Mouse (Mus musculus): ENCODE measurements around the gene 2310022B05Rik.

The 2310022B05Rik gene

DNA sequence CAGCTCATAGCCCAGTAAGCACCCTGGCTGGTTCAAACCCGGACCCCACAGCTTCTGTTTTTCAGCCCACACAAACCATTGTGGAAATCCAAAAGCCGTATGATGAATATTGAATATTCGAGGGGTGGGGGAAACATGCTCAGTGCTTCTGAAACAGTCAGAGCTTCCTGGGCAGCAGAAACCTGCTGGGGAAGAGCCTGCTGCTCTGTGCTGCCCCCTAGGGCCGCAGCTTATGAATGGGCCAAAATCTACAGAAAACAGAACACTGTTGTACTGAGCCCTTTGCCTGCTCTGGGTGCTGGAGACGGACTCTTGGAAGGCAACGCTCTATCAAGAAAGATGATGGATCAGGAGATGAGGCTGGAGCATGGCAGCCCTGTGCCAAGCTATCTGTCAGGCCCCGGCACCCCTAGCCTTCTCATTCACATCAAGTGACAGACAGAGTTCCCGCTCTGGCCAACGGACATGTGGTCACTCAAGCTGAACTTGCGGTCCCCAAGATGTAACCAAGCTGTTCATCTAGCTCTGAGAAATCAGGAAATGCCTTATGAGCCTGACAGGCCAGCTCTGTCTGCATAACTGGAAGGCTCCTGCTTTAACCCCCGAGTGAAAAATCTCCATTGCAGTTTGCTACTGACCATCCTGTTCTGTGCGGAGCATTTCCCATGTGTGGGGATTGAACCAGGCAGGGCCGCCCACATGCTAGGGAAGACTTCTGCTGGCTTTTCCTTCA lies 54.8 kb downstream of the 2310022B05Rik start:
- DNase-seq (ENCODE audit: low spot score in 2 of 2): no peak

DNA sequence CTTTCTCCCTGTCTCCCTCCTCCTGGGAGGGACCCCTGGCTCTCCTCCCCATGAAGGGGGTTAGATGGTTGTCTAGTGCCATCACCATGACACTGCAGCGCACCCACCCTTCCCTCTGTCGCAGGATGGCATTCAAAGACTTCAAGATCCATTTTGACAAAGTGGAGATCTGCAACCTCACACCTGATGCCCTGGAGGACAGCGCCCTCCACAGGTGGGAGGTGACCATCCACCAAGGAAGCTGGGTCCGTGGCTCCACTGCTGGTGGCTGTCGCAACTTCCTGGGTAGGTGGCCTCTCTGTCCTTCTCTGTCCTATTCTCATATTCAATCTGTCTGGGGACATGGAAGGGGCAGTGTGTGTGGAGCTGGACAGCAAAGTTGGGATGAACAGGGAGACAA lies 59.1 kb downstream of the 2310022B05Rik start:
- DNase-seq (ENCODE audit: low spot score in 2 of 2): no peak

DNA sequence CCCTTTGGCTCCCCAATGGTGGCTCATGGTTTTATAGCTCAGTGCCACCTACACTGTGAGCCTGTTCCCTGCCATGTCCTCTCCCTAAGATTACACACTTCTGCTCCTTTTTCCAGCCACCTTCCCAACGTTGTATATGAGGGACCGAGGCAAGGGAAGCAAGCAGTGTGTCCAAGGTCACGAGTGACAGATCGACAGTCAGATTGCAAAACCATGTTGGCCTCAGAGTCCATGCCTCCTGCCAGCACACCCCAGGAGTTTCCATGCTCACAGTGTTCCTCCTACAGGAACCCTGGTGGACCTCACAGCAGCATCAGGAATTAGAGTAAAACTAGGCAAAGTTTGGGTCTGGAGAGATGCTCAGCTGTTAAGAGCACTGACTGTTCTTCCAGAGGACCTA lies 73.8 kb downstream of the 2310022B05Rik start:
- DNase-seq (ENCODE audit: low spot score in 2 of 2): no peak

DNA sequence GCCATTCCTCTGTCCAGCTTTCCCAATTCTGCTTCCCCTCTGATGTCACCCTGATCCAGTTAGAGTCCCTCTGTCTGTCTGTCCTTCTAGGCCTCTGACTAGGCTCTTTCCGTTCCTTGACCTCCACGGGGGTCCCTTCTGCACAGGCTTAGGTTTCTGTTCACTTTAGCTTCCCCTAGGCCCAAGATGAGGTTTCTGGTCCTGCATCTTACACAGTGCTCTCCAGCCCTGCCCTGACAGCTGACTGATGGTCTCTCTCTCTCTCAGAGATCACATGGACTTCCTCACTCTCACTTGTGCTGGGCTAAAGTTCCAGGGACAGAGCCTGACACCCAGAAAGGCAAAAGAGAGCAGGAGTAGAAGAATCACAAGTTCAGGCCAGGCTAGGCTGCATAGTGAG lies 76.6 kb downstream of the 2310022B05Rik start:
- DNase-seq (ENCODE audit: low spot score in 2 of 2): no peak

All from frontal cortex, postnatal 36 days (tissue).